Mouse (Mus musculus): ENCODE measurements at regions not wholly inside any gene's neighbourhood (a gene's known extent, or its start where the extent isn't known, plus 50 kb on each side); places are given as distances from the start of the nearest gene placed in this dataset.

GRCm38 (mm10) chr9:116294073-116294472 lies 118.9 kb upstream of the Tgfbr2 start:
- TF ChIP-seq POLR2A (IDR thresholded peaks at IDR 0.05; ENCODE audit: borderline replicate concordance, extremely low read depth, low read depth, low read length) (no peak), CTCF (IDR thresholded peaks at IDR 0.05; ENCODE audit: insufficient read depth, low read length) (no peak)

All from lung, adult 2 months (tissue).